In the genomic region with DNA sequence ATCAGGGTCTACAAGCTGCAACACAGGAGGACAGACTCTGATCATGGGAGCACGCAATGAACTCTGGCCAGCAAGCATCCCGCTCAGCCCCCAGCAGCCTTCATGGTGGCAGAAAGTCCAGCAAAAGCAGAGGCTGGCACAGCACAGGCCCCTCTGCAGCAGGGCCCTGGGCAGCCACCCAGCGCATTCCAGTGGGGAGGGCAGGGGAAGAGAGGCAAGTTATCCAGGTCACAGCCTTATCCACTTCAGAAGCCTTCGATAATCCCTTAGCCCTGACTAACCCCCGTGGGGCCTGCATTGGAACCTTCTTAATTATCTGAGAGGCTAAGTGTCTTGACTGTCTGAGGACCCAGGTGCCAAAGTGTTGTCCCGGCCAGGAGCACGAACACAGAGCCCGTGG, we compare ENCODE assay signal across 10 mouse cellular contexts. TPM values are rescaled to one million over a fixed set of nuclear protein-coding genes. Genes with fewer than 3 reads are reported as not detected.
DNase-seq lines count a peak whose midpoint lies in the region; TF ChIP-seq lines count a peak whose summit lies in the region.
"Had no signal": no experiment of that assay in that cellular context is flagged by ENCODE, and none has a peak within 500 bp of the region (broad histone marks: within the 10 kb centered on the region; RNA-seq: fewer than 3 reads in every experiment).

No protein-coding gene starts in this region.

- H3K27ac ChIP-seq in kidney, adult 2 months (ENCODE audit: insufficient read depth, low read depth, low read length), result no peak overlapping the region
- H3K27ac ChIP-seq in cerebellum, adult 2 months (ENCODE audit: insufficient read depth, low read length), result no peak overlapping the region

- TF ChIP-seq CTCF in lung, adult 2 months (IDR thresholded peaks at IDR 0.05; ENCODE audit: insufficient read depth, low read length), result no peak
- no peak for TF ChIP-seq CTCF in kidney, adult 2 months (conservative IDR thresholded peaks at IDR 0.05; ENCODE audit: insufficient read depth, insufficient read length, low read depth, low read length)
- TF ChIP-seq CTCF in cerebellum, adult 2 months (IDR thresholded peaks at IDR 0.05; ENCODE audit: borderline replicate concordance, insufficient read depth, low read depth, low read length), result no peak

- 34% methylated on average over 8 of the region's 8 CpGs for WGBS in lung, adult 2 months
- WGBS in kidney, adult 2 months, result 28% methylated on average over 8 of the region's 8 CpGs
- WGBS in cerebellum, adult 2 months, result 12% methylated on average over 8 of the region's 8 CpGs

- no peak overlapping the region for H3K4me3 ChIP-seq in lung, adult 2 months (replicated peaks; ENCODE audit: extremely low read depth, low read depth, low read length)
- H3K4me3 ChIP-seq in kidney, adult 2 months (ENCODE audit: insufficient read depth, low read depth, low read length), result no peak overlapping the region
- no peak overlapping the region for H3K4me3 ChIP-seq in cerebellum, adult 2 months (replicated peaks; ENCODE audit: insufficient read depth, low read depth, low read length)

- H3K4me1 ChIP-seq in lung, adult 2 months (ENCODE audit: control insufficient read depth, insufficient read depth, low read length), result 0 out of 2 replicates have a peak, but pooled peaks cover 3% of the 10 kb centered on the region
- peaks cover 11% of the 10 kb centered on the region; the same call in 1 of the 2 replicates for H3K4me1 ChIP-seq in kidney, adult 2 months (ENCODE audit: control insufficient read depth, insufficient read depth, low read length)
- 0 out of 2 replicates have a peak, but pooled peaks cover 2% of the 10 kb centered on the region for H3K4me1 ChIP-seq in cerebellum, adult 2 months (ENCODE audit: control insufficient read depth, insufficient read depth, low read length)

- H3K27me3 ChIP-seq in kidney, adult 2 months (replicated peaks; ENCODE audit: control insufficient read depth, insufficient read depth, low read length), result no peaks in the 10 kb centered on the region
- H3K27me3 ChIP-seq in cerebellum, adult 2 months (ENCODE audit: control insufficient read depth, insufficient read depth, low read length), result no peaks in the 10 kb centered on the region

- DNase-seq in lung, adult 18-20 months, result peak; percentile 13 to 40
- DNase-seq in lung, adult 2 months, result no peak
- DNase-seq in gastrocnemius, adult 18-20 months (ENCODE audit: low spot score), result peak; percentile 37
- DNase-seq in kidney, adult 2 months, result peak; percentile 79
- peak; percentile 69 for DNase-seq in retina, embryonic 14.5 days (ENCODE audit: low spot score)
- no peak for DNase-seq in cerebellum, adult 2 months
- DNase-seq in thymus, postnatal 14 days, result no peak
- no peak for DNase-seq in frontal cortex, postnatal 36 days (ENCODE audit: low spot score in 2 of 2)

- no peak for TF ChIP-seq POLR2A in lung, adult 2 months (IDR thresholded peaks at IDR 0.05; ENCODE audit: borderline replicate concordance, extremely low read depth, low read depth, low read length)
- TF ChIP-seq POLR2A in kidney, adult 2 months (IDR thresholded peaks at IDR 0.05; ENCODE audit: low read depth, low read length), result no peak
- TF ChIP-seq POLR2A in cerebellum, adult 2 months (IDR thresholded peaks at IDR 0.05; ENCODE audit: borderline replicate concordance, insufficient read depth, low read length), result no peak

- H3K36me3 ChIP-seq in kidney, adult 2 months (ENCODE audit: control insufficient read depth, insufficient read depth, low read length), result no peaks in the 10 kb centered on the region

RNA-seq across cellular contexts. Expression of a gene that starts 43.6 kb away (rescaled TPM):
- 2.5 and 2.6 TPM in 2 replicates for polyA plus RNA-seq in lung, adult 2 months (2012; rRNA removed)
- under 1 TPM; 0.39 to 0.59 TPM for total RNA-seq in gastrocnemius, adult 18-20 months (2021)
- 0.64 and 8.4 TPM in 2 replicates for polyA plus RNA-seq in kidney, adult 2 months (2012; rRNA removed)
- 0.11 and 0.16 TPM in 2 replicates for polyA plus RNA-seq in cerebellum, adult 2 months (2012; rRNA removed)
- total RNA-seq: MEL had no signal
- polyA plus RNA-seq: liver, embryonic 16.5 days had no signal

RNA-seq across cellular contexts. Expression of a gene that starts 44.2 kb away (rescaled TPM):
- polyA plus RNA-seq in lung, adult 2 months (2012; rRNA removed), result 0.57 and 1.3 TPM in 2 replicates
- 1 to 10 TPM; 1.6 to 5.4 TPM for total RNA-seq in gastrocnemius, adult 18-20 months (2021)
- polyA plus RNA-seq in kidney, adult 2 months (2012; rRNA removed), result 63.0 and 66.1 TPM in 2 replicates
- 2.0 and 4.7 TPM in 2 replicates for polyA plus RNA-seq in cerebellum, adult 2 months (2012; rRNA removed)
- total RNA-seq: MEL had no signal
- polyA plus RNA-seq: liver, embryonic 16.5 days had no signal

RNA-seq across cellular contexts. Expression of a gene that starts 54.7 kb away (rescaled TPM):
- not detected in 2 replicates for polyA plus RNA-seq in lung, adult 2 months (2012; rRNA removed)
- total RNA-seq in gastrocnemius, adult 18-20 months (2021), result not detected
- not detected in 2 replicates for polyA plus RNA-seq in kidney, adult 2 months (2012; rRNA removed)
- not detected in 2 replicates for polyA plus RNA-seq in cerebellum, adult 2 months (2012; rRNA removed)
- total RNA-seq: MEL had no signal
- polyA plus RNA-seq: liver, embryonic 16.5 days had no signal

RNA-seq across cellular contexts. Expression of a gene that starts 58.6 kb away (rescaled TPM):
- 1.2 and 2.2 TPM in 2 replicates for polyA plus RNA-seq in lung, adult 2 months (2012; rRNA removed)
- total RNA-seq in gastrocnemius, adult 18-20 months (2021), result not detected
- 0.11 TPM in 1 of 2 replicates, not detected in the other for polyA plus RNA-seq in kidney, adult 2 months (2012; rRNA removed)
- polyA plus RNA-seq in cerebellum, adult 2 months (2012; rRNA removed), result not detected in 2 replicates
- total RNA-seq: MEL had no signal
- polyA plus RNA-seq: liver, embryonic 16.5 days had no signal

Comparison
In these comparisons a context has a peak if more than half of its experiments do, and no peak if none do; other contexts are left out.
1. DNase-seq: peak in lung, adult 18-20 months (2 of 2), gastrocnemius, adult 18-20 months (single experiment), kidney, adult 2 months (single experiment) and retina, embryonic 14.5 days (single experiment); none in lung, adult 2 months (single experiment), cerebellum, adult 2 months (0 of 2), thymus, postnatal 14 days (single experiment) and frontal cortex, postnatal 36 days (0 of 2).
2. RNA of a gene that starts 44.2 kb away (polyA plus RNA-seq): 63.0 to 66.1 TPM in kidney, adult 2 months; 2.0 to 4.7 TPM in cerebellum, adult 2 months and 0.57 to 1.3 TPM in lung, adult 2 months; every median in the first group is over 10 times any median in the second.